Mouse (Mus musculus): ENCODE data around the gene Thap11.

Gene Thap11

GRCm38 (mm10) chr8:105900941-105901616, 46.1 kb downstream of the Thap11 start:
- DNase-seq (ENCODE audit: low read depth, low spot score): no peak
